Mouse (Mus musculus) embryonic facial prominence, embryonic 14.5 days (tissue): ENCODE results near the gene Cdc42ep5. TPM values are rescaled to one million over a fixed set of nuclear protein-coding genes. Genes with fewer than 3 reads are reported as not detected.

Source experiments
- ATAC-seq: fragments of 200-750 bp; cut with Nextera tagmentation; 2 replicates; pipeline ENCODE4 v1.8.0; 2017; ENCODE audit warnings: low read depth, moderate number of reproducible peaks, moderate TSS enrichment
- DNase-seq: peaks from one replicate; pipeline ENCODE4 v3.0.0-alpha.2; 2015; ENCODE audit warnings: low spot score
- H3K27ac ChIP-seq: fragments of 300-500 bp; sonication (generic); replicated peaks from 2 replicates; pipeline ENCODE4 v1.5.1; 2014; ENCODE audit warnings: low read depth, mild to moderate bottlenecking, low read length, moderate library complexity
- H3K27me3 ChIP-seq: fragments of 300-500 bp; sonication (generic); replicated peaks from 2 replicates; pipeline ENCODE4 v1.6.1; 2014; ENCODE audit warnings: low read length; ENCODE audit not compliant: control insufficient read depth, insufficient read depth
- H3K36me3 ChIP-seq: fragments of 300-500 bp; sonication (generic); 2 replicates; pipeline ENCODE4 v1.6.1; 2014; ENCODE audit warnings: low read length, mixed read lengths; ENCODE audit not compliant: control insufficient read depth, insufficient read depth
- H3K4me1 ChIP-seq: fragments of 300-500 bp; sonication (generic); 2 replicates; pipeline ENCODE4 v1.6.1; 2014; ENCODE audit warnings: antibody characterized with exemption, low read length; ENCODE audit not compliant: control insufficient read depth, insufficient read depth
- H3K4me2 ChIP-seq: fragments of 300-500 bp; sonication (generic); 2 replicates; pipeline ENCODE4 v1.6.1; 2014; ENCODE audit warnings: low read depth, mild to moderate bottlenecking, low read length, moderate library complexity, mixed read lengths
- H3K4me3 ChIP-seq: fragments of 300-500 bp; sonication (generic); 2 replicates; pipeline ENCODE4 v1.5.1; 2014; ENCODE audit warnings: low read depth, mild to moderate bottlenecking, low read length
- H3K9ac ChIP-seq: fragments of 300-500 bp; sonication (generic); 2 replicates; pipeline ENCODE4 v1.6.1; 2014; ENCODE audit warnings: low read depth, mild to moderate bottlenecking, low read length, moderate library complexity, mixed read lengths
- H3K9me3 ChIP-seq: fragments of 300-500 bp; sonication (generic); 2 replicates; pipeline ENCODE4 v1.6.1; 2016; ENCODE audit warnings: low read length; ENCODE audit not compliant: control insufficient read depth
- WGBS: fragments of 180-500 bp; shearing (Covaris S2); extraction: QIAGEN DNeasy Blood & Tissue Kit; methylation state at CpG from one replicate; pipeline ENCODE4 v1.1.7; 2014; 5-methylcytosine and 5-hydroxymethylcytosine counted together
- polyA plus RNA-seq: library from polyadenylated mRNA; unstranded; fragments of >200 nt; fragmentation: Nextera tagmentation; extraction: Ambion mirVana; gene quantifications from 2 replicates; pipeline ENCODE4 v1.2.1, GENCODE M21; 2014

Cdc42ep5 gene
- polyA plus RNA-seq, 1 experiment from 2014 or later: 61.1 TPM

GRCm38 (mm10) chr7:4126992-4127785 lies 37.5 kb downstream of the Cdc42ep5 start:
- Histone ChIP-seq H3K9ac (no peak overlapping the region), H3K4me2 (no peak overlapping the region), H3K4me3 (no peak overlapping the region), H3K36me3 (no peaks in the 10 kb centered on the region), H3K27ac (no peak overlapping the region), H3K4me1 (peaks cover 7% of the 10 kb centered on the region; the same call in 1 of the 2 replicates), H3K27me3 (no peaks in the 10 kb centered on the region), H3K9me3 (no peaks in the 10 kb centered on the region)
- DNase-seq: no peak
- 83% methylated on average over 11 of the region's 11 CpGs for WGBS
- no peak for ATAC-seq

DNA sequence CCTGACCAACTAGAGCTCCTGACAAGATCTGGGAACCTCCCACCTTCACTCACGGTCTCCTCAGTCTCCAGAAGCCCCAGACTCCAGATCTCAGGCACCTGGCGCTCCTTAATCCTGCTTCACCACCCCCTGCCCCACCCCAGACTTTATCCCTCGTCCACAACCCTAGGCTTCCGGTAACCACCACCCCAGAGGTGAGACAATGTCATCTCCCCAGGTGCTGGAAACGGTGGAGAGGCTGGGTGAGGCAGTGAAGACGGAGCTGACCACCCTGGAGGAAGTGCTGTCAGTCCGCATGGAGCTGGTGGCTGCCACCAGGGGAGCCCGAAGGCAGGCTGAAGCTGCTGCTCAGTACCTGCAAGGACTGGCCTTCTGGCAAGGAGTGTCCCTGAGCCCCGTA lies 39.4 kb downstream of the Cdc42ep5 start:
- H3K4me2 ChIP-seq: no peak overlapping the region
- ATAC-seq: no peak
- peaks cover 7% of the 10 kb centered on the region; the same call in 1 of the 2 replicates for H3K4me1 ChIP-seq
- no peak for DNase-seq
- no peak overlapping the region for H3K9ac ChIP-seq
- H3K9me3 ChIP-seq: no peaks in the 10 kb centered on the region
- H3K27me3 ChIP-seq: peaks cover 6% of the 10 kb centered on the region
- no peak overlapping the region for H3K4me3 ChIP-seq
- H3K36me3 ChIP-seq: no peaks in the 10 kb centered on the region
- 18% methylated on average over 9 of the region's 9 CpGs for WGBS
- H3K27ac ChIP-seq: no peak overlapping the region

DNA sequence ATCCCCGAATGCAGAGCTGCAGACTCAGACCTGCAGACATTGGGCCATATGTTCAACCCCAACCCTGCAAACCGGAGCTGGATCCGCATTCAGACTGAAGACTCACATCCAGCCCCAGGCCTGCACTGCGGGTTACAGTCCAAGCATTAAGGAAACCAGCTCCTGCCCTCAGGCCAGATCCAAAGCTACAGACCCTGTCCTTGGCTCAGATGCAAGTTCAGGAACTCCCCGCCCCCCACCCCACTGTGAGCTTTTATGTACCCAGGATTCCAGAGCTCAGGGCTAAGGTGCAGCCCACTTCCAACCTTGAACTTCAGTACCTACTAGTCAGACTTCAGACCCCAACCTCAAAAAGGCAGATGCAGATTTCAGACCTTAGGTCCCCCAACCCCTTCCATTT lies 39.8 kb downstream of the Cdc42ep5 start:
- DNase-seq (no peak), ATAC-seq (no peak)
- peak overlapping the region; percentile 18; the same call in 1 of the 2 replicates for H3K4me3 ChIP-seq
- H3K9ac ChIP-seq: no peak overlapping the region
- H3K9me3 ChIP-seq: no peaks in the 10 kb centered on the region
- H3K36me3 ChIP-seq: no peaks in the 10 kb centered on the region
- peaks cover 7% of the 10 kb centered on the region; the same call in 1 of the 2 replicates for H3K4me1 ChIP-seq
- peaks cover 6% of the 10 kb centered on the region for H3K27me3 ChIP-seq
- H3K4me2 ChIP-seq: peak overlapping the region; percentile 46
- H3K27ac ChIP-seq: no peak overlapping the region
- 8% methylated on average over 5 of the region's 5 CpGs for WGBS

DNA sequence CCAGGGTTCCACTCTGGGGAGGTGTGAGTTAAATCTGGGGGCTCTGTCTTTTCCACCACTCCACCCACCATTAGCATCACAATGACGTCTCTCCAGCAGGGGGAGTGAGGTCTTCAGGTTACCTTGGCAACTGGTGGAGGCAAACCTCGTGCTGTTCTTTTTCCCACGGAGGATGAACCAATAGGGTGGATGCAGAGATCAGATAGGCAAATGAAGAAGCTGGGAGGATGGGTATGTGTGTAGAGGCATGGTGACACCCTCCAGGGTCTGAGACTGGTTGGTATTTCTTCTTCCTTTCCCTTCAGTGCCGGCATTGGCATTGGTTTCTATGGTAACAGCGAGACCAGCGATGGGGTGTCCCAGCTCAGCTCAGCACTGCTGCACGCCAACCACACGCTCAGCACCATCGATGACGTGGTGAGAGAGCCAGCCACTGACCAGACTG lies 40.3 kb downstream of the Cdc42ep5 start:
- Histone ChIP-seq H3K36me3 (no peaks in the 10 kb centered on the region), H3K9me3 (no peaks in the 10 kb centered on the region), H3K27ac (0 out of 2 replicates have a peak overlapping the region, but pooled peaks have one; percentile 0), H3K4me2 (peak overlapping the region; percentile 46), H3K4me3 (peak overlapping the region; percentile 18), H3K9ac (no peak overlapping the region), H3K27me3 (peaks cover 11% of the 10 kb centered on the region), H3K4me1 (peaks cover 11% of the 10 kb centered on the region; the same call in 1 of the 2 replicates)
- ATAC-seq (peak; percentile 74), DNase-seq (peak; percentile 89)
- WGBS: 1% methylated on average over 10 of the region's 10 CpGs

- H3K4me3 ChIP-seq: no peak overlapping the region
- H3K9me3 ChIP-seq: no peaks in the 10 kb centered on the region
- DNase-seq: peak; percentile 53
- peak overlapping the region; percentile 0; the same call in 1 of the 2 replicates for H3K27ac ChIP-seq
- no peak overlapping the region for H3K9ac ChIP-seq
- peaks cover 14% of the 10 kb centered on the region; the same call in 1 of the 2 replicates for H3K4me1 ChIP-seq
- no peak overlapping the region for H3K4me2 ChIP-seq
- no peaks in the 10 kb centered on the region for H3K36me3 ChIP-seq
- ATAC-seq: peak; percentile 51
- peaks cover 17% of the 10 kb centered on the region for H3K27me3 ChIP-seq
- 22% methylated on average over 1 of the region's 1 CpGs for WGBS
These were observed 40.9 kb downstream of the Cdc42ep5 start for GRCm38 (mm10) chr7:4123732-4124131.

DNA sequence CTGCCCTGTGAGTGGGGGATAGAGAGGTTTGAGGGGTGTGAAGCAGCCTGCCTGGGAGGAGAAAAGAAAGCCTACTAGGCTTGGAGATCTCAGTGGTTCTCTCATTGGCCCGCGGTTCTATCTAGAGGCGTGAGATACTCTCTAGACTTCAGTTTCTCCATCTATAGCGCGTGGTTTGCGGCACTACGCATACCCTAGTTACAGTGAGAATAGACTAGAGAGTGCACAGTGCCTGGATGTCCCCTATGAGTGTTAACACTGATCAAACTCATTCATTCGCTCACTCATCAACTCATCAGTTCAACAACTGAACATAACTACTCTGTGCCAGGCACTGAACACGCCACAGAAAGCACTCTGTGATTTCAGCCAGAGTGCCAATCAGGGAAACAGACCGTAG lies 41.9 kb downstream of the Cdc42ep5 start:
- Histone ChIP-seq H3K4me3 (no peak overlapping the region), H3K9me3 (no peaks in the 10 kb centered on the region), H3K9ac (no peak overlapping the region), H3K4me1 (peaks cover 14% of the 10 kb centered on the region; the same call in 1 of the 2 replicates), H3K27me3 (peaks cover 19% of the 10 kb centered on the region), H3K27ac (no peak overlapping the region), H3K4me2 (no peak overlapping the region), H3K36me3 (no peaks in the 10 kb centered on the region)
- no peak for DNase-seq
- WGBS: 81% methylated on average over 10 of the region's 10 CpGs
- no peak for ATAC-seq

DNA sequence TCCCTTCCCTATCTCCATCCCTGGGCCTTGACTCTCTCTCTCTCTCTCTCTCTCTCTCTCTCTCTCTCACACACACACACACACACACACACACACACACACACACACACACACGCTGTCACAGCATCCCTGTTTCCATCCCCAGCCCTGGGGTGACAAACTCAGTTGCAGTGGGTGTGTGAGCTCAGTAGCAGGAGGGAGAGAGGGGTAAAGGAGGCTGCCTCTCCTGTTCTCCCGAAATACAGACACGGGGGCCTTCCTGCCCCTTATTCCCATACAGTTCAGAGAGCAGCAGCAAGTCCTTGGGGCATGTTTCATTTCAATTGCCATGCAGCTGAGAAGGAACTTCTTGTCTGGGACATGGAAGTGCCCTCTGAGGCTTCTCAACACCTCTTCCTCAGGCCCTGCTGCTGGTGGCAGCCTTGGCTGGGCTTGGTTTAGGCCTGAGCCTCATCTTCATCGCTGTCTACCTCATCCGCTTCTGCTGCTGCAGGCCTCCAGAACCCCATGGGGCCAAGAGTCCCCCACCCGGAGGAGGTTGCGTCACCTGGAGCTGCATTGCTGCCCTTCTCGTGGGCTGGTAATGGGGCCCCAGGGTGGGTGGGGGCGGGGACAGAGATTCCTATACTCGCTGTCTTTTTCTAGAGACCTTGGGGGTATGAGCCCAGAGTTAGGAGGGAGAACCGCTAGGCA lies 42.4 kb downstream of the Cdc42ep5 start:
- peaks cover 19% of the 10 kb centered on the region for H3K27me3 ChIP-seq
- ATAC-seq: no peak
- no peak overlapping the region for H3K9ac ChIP-seq
- H3K9me3 ChIP-seq: no peaks in the 10 kb centered on the region
- no peak overlapping the region for H3K4me3 ChIP-seq
- H3K36me3 ChIP-seq: no peaks in the 10 kb centered on the region
- DNase-seq: no peak
- WGBS: 43% methylated on average over 11 of the region's 11 CpGs
- no peak overlapping the region for H3K4me2 ChIP-seq
- no peak overlapping the region for H3K27ac ChIP-seq
- peaks cover 14% of the 10 kb centered on the region; the same call in 1 of the 2 replicates for H3K4me1 ChIP-seq

- Histone ChIP-seq H3K4me1 (peaks cover 14% of the 10 kb centered on the region; the same call in 1 of the 2 replicates), H3K27me3 (peaks cover 19% of the 10 kb centered on the region), H3K4me2 (peak overlapping the region; percentile 75), H3K27ac (no peak overlapping the region; the same call in 1 of the 2 replicates), H3K4me3 (peak overlapping the region; percentile 46), H3K36me3 (no peaks in the 10 kb centered on the region), H3K9ac (peak overlapping the region; percentile 66), H3K9me3 (no peaks in the 10 kb centered on the region)
- DNase-seq (peak; percentile 12), ATAC-seq (no peak)
- 13% methylated on average over 10 of the region's 19 CpGs for WGBS
These were observed 44.4 kb downstream of the Cdc42ep5 start for GRCm38 (mm10) chr7:4119976-4120921.
